Mouse (Mus musculus) urinary bladder, postnatal 25 days (tissue): ENCODE measurements around the gene Crybg3.

Experiments
- DNase-seq: peaks from one replicate; pipeline ENCODE4 v3.0.0; 2022; ENCODE audit warnings: low spot score

Crybg3 gene

DNA sequence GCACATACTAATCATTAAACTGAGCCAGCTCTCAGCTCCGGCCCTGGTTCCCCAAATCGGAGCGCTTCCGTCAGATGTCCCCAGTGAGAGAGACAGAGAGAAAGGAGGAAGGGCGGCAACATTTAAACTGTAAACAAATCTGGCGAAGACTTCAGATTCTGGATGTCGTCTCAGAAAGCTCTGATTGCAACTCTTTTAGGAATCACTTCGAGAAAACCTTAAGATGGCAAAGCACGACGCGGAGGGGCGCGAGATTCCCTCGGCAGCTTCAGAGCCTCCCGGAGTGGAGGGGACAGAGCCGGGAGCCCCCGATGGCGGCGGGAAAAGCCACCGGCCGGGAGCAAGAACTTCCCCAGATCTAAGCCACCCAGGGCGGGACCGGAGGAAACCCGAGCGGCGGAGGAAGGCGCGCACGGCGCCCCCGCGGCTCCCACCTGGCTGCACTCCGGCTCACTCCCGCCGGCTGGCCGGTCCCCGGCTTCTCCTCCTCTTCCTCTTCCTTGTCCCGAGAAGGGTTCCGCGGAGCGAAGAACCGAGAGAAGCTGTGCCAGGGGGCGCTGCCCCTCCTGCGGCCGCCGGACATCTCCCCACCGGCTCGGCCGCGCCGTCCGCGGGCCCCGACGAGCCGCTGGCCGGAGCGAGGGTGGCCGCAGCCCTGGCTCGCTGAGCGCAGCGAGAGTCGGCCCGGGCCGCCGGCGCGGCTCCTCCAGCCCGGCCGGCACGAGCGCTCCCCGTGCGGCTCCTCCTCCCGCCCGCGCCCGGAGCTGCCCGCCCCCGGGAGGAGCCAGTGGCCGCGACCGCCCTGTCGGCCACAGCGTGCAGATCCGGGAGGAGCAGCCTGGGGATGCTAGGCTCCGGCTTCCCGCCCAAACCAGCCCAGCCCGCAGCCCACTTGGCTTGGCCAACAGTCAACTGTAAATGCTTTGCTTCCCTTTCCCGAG lies at the start of gene Crybg3:
Gene Crybg3, minus strand, starts transcription at position 669 of the 941 bp plus-strand sequence.
- peak; percentile 83 for DNase-seq

DNA sequence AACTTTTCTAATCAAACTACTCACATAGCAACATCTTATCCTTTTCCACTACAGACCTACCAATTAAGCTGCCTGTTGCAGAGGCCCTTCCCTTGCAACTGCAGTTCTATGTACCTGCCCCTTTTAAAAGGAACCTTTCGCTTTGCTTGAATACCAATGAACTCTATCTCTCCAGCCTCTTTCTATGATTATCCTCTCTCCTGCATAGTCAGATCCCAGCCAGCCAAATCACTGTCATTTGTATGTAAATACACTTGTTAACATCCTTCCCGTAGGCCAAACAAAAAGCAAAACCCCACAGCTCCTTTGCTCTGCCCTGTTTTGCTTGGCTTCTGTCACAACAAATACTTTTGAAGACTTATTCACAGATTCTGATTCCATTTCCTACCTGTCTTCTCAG lies 43.0 kb upstream of the Crybg3 start:
- no peak for DNase-seq

DNA sequence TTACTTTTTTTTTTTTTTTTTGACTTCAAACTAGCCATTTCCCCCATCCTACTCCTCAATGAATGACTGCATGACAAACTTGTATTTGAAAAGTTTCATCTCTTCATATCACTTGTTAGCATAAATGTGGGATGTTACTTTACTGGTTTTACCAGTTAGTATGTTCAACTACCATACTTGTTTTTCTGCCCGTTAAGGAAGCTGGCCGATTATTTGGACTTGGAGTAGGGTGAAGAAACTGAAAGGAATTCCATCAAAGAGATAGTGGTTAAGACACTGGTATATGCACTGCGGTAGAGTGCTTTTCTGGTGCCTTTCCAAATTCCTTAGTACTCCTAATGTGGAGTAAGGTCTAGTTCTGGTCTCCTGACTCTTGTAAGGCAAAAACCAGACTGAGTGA lies 39.2 kb upstream of the Crybg3 start:
- no peak for DNase-seq

DNA sequence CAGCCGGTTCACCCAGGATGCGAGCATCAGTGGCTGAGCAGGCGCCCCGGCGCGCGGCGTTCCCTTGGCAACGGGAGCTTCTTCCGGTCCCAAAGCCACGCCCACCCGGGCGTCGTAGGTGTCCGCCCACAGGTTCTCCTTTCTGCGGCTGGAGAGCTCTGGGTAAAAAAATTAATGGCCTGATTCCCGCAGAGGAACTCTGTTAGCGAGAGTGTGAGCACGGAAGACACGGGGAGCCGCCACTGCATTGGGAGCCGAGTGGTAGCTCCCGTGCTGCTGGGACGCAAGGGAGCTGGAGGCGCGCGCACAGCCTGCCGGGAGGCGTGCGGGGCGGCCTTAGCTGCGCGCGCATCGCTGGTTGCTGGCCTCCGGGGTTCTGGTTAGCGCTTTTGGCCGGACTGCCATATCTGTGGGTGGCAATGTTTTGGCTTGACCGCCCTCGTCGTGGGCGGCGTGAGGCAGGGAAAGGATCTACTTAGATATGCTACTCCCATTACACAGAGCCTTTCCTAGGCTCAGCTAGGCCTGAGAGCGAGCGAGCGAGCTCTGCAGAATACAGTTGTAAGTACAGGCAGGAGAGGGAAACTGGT lies 38.4 kb upstream of the Crybg3 start, which contains the start of gene Arl6:
Gene Arl6, minus strand, starts transcription at position 290 of the 590 bp plus-strand sequence.
- peak; percentile 95 for DNase-seq

DNA sequence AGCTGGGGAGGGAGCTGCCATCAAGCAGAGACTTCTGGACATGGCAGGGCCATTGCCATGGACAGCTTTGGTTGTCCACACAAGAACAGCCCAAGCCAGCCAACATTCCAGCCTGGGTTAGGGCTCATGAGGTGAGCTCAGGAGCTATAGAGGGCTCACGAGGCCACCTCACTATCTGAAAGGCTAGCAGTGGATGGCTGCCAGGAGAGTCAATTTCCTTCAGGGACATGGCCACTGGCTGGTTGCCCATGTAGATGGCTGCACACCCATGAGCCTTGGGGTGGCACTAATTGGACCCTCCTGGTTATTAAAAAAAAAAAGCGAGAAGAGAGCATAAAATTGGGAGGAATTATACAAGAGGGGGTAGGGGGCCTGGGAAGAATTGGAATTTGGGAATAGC lies 33.8 kb upstream of the Crybg3 start:
- no peak for DNase-seq

DNA sequence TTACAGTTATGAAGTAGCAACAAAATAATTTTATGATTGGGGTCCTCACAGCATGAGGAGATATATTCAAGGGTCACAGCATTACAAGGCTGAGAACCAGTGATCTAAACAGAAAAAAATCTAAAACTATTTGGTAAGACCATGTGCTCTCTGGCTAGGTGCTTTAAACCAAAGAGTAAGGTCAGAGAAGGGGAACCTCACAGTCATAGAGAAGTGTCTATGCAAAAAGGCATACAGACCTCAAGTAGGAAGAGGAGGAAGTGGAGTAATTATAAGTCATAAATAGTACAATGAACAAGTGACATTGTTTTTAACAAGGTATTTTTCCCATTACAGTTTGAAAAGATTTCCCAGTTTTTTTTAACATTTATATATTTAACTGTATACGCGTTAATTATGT lies 20.8 kb upstream of the Crybg3 start:
- no peak for DNase-seq

DNA sequence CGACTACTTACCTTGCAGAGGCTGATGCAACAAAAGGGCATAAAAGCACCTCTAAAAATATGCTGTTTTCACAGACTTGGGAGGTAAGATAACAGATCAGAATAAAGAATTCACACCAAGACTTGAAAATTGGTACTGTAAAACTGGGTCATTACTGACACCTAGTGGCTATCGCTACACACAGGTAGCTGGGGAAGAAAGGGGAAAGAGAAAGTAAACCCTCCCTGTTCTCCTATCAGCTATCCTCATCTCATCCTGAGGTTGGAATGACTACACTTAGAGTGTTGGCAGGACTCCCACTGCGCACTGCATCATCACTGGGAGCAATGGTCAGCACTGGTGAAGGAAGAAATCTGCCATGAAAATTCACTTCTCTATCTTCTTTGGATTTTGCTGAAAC lies 16.4 kb upstream of the Crybg3 start:
- no peak for DNase-seq

DNA sequence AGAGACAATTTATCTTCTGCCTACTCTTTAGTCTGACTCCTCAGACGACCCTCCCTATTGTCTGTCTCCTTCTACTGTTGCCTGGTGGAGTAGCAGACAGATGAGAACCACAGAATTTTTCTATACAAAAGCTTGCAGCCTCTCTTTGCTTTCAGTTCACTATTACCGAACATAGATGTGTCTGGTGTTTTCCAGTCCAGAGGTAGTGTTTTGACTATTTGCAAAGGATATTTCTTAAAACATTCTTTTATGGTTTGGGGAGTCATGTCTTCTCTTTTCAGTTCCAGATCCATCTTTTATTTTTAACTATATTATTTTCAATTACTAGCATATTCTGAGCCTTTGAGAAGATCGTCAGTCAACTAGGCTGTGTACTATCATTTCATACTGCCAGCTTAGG lies 14.9 kb upstream of the Crybg3 start:
- DNase-seq, result no peak

DNA sequence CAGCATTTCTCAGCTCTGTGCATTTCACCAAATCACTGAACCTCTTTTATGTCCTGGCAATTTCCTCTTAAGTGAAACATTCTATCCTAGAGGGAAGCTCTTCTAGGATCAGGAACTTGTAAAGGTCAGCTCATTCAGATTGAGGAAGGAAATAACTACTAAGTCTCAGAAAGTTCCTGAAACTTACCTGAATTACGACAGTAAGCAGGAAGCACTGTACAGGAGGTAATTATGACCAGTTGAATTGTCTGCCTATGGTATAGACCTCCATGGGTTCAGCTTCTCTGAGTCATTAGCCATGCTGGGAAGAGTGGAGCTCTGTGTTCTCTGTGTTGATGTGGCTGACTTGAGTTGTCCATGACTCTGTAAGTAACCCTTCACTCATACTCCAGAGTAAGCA lies 10.0 kb upstream of the Crybg3 start:
- no peak for DNase-seq

DNA sequence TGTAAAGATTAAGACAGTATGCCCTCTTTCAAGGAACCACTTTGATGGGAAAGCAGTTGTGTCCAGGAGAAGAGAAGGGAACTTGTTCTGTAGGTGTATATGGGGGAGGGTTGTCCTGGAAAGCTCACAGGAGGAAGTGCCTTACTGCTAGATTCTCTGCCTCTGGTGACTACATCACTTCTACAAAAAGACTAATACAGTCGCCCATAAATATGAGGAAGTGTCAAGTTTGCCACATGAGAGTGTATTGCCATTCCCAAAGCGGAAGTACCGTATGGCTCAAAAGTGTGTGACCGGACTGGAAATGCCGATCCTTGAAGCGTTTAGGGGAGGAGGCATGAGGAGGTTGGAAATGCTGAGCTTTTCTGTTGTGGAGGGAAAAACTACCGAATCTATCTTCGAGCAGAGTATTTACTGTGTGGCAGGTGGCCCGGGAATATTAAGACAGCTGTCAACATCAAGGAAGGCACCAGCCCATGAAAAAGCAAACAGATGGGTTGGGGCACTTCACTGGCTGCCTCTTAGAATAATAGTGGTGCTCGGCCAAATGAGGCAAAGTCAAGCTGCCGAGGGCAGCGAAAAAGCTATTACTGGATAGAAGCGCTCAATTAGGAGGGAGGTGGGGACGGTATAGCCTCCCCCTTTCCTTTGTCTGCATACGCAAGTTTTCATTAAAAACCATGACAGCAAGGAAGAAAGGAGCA lies 3.5 kb upstream of the Crybg3 start:
- DNase-seq, result no peak

DNA sequence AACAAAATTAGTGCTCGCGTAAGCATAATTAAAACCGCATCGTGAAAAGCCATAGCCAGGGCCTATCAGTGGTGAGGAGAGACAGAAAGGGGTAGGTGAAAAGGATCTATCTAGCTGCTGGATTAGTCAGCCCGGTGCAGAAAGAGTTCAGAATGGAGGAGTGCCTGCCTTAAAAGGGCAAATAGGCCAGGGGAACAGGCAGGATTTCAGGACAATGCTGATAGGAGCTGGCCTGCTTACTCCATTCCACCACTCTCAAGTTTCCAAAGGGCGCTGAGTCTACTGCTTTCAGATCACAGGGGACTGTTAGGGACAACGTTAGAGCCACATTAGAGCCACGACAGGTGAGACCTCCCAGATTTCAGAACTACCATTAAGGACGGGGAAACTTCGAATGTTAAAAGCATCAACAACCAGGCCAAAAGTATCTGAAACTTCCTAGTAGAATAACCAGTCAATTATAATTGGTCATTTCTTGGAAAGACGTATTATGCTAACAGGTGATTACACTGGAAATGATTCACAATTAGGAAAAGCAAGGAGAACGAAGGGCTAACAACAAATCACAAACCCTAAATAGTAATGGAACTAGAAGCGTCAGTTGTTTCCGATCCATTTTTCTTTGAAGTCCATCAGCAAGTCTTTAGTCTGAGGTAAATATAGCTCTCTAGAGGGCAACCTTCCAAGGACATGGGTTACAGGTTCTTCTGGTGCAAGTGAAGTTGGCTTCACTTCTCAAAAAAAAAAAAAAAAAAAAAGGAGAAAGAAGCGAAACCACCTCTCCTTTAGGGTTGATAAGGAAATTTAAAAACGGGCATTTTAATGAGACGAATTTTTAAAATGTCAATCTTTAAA lies 1.1 kb downstream of the Crybg3 start:
- peak; percentile 26 for DNase-seq

DNA sequence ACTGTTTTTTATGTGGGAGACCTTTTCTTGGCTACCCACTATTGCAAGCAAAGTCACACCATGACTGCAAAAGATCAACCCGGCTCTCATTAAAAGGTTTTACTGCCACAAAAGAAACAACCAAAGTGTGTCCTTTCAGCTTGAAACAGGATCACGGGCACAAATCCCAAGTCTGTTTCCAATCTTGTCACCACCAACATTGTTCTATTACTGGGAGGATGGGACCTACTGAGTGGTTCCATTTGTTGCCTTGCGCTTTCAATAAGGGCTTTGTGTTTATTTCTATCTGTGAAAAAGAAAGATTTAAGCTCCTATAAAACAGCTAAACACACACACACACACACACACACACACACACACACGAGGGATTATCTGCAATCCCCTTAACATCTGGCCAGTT lies 1.8 kb downstream of the Crybg3 start:
- DNase-seq, result no peak

DNA sequence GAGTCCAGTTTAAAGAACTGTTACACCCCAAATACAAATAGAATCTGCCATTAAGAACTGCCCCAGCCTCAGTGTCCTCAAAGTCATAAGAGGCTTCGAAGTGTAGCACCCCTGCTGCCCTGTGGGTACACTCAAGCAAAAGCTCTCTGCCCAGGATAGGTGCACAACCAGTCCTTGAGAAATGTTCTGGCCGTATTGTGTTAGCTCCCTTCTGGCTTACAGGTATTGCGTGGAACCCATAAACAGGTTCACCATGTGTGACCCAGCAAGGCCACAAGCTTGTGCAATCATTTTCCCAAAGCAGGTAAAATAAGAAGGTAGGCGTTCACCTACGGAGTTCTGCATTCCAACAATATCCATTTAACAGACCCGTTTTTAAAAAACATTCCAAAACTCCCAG lies 3.5 kb downstream of the Crybg3 start:
- DNase-seq, result no peak

DNA sequence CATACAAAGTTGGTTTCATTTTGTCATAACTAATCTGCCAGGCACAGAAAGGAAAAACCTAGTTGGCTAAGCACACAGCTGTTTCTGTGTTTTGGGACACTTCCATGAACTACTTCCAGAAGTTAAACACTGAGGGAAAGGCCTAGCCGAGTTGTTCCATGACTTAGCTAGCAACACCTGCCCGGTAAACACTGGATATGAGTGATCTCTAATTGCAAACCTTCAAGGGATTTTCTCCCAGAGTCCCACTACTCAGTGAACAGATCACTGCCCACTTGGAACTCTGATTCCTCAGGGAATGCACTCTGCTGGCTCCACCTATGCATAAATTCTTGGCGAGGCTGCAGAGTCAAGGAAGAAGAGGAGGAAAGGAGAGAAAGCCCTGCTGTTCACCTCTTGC lies 6.1 kb downstream of the Crybg3 start:
- DNase-seq, result no peak

DNA sequence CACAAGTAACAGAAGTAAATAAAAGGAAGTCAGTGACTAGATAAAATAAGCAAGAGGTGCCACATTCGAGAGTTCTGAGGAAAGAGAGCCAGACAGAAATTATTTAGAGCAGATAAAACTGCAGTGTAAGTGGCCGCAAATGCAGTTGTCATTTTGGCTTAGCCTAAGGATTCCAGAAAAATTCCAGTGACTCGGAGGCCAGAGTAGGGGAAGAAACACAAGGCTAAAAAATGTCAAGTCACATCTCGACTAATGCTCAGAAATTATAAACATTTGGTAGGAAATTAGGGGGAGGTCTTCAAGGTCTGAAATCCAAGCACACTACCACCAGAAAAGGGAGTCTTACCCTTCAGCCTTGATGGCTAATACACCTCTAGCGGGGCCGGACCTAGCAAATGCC lies 10.0 kb downstream of the Crybg3 start:
- no peak for DNase-seq

DNA sequence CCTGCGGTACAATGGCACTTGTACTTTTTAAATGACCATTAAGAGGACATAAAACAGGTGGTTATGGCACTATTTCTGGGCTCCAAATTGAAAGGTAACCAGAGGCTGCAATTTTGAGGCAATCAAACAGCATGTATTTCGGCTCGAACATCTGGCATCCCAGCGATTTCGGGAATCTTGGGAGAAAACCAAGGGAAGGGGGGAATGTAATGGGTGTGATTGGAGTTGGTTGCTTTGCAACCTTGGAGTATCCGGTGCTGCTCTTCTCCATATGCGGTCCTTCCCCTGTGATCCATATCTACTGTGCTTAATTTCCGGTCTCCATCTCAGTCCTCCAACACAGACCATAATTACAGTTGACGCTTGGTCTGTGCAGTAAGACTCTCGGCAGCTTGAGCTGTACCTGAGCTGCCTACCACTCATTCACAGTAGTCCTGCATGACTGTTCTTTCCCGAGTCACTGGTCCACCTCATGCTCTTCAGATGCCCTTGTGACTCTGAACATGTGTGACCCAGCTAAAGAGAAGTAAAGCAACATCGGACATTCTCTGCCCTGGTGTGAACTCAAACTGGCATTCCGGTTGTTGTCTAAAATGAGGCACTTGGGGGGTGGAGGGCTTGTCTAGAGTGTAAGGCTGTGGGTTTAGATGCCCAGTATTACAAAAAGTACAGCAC lies 12.3 kb downstream of the Crybg3 start:
- no peak for DNase-seq

DNA sequence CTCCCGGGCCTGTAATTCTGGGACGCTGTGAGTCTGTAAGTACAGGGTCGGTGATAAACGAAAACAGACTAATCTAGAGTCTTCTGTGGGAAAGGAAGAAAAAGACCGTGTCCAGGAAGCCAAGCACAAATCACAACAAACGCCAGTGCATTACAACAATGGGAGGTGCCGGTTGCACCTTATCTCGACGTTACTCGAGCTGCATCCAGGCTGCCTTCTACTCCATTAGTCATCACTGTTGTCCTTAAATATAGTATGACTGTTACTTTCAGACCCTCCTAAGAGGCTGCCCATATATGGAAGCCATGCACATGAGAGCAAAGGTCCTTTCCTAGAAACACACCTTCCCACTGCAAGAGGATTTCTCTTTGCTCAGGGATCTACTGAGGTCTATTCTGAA lies 13.0 kb downstream of the Crybg3 start:
- DNase-seq, result no peak

DNA sequence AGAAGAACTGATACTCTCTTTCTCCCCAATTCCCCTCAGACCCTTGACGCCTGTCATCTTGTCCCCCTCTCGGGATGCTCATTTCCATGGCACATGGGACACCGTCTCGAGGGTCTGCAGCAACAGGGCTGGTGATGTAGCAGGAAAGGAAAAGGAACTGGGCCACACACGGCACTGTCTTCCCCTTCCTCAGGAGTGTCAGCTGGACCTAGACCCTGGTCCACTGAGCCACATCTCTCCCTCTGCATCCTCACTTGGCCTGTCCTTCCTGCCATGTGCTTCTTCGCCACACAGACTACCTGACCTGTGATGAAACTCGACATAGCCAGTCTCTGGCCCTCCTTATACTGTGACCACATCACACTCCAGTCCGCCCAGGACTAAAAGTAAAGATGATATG lies 13.9 kb downstream of the Crybg3 start:
- DNase-seq, result no peak

DNA sequence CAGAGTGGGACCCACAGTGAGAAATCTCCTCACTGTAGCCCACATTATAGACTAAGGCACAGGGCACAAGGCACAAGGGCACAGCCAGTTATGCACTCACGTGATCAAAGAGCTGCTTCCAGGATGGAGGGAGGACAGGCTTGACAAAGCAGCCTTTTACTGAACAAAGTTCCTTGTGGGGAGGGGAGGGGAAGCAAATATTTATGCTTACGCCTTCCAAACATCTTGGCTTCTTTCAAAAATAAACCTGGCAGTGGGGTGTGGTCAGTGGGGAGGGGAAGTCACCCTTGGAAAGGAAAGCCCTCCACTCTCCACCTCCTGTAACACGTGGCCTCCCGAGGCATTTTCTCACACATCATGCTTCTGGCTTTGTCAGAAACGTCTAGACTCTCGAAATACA lies 14.5 kb downstream of the Crybg3 start:
- no peak for DNase-seq

DNA sequence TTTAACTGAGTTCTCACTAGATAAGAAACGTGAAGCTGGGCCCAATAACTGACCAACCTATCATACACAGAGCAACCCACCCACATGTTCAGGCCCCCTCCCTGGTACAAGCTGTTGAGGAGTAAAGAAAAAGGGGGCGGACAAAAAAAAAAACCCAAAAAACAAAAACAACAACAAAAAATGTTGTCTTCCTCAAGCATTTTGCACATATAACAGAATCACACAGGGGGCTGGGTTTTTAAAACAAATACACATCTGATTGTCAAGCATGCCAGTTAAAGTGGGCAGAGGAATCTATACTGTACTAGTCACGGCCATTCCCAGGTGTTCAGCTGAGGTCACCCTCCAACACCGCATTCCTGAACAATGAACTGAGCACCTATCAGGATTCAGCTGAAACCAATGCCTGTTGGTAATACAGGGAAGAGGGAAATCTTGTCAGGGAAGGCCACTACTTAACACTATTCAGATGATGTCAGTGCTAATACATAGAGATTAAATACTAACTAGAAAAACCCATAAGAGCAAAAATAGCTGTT lies 15.0 kb downstream of the Crybg3 start:
- no peak for DNase-seq

DNA sequence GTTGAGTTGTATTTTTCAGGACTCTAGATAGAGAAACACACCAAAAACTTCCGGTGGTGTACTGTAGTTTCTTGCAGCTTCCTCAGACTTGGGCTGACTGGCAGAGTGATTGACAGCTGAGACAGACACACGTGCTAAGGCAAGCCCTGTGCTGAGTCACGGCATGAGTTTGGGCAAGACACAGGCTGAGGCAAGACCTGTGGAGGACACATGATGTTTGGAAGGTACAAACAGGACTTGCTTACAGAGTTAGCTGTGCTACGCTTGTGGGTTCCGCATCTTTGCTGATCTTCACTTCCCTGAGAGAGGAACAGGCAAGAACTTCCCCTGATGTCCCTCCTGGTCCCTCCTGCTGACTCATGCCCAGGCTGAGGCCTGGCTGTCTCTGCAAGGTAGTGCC lies 17.3 kb downstream of the Crybg3 start:
- no peak for DNase-seq
